ENCODE assay signal across 19 mouse cellular contexts in the genomic region with DNA sequence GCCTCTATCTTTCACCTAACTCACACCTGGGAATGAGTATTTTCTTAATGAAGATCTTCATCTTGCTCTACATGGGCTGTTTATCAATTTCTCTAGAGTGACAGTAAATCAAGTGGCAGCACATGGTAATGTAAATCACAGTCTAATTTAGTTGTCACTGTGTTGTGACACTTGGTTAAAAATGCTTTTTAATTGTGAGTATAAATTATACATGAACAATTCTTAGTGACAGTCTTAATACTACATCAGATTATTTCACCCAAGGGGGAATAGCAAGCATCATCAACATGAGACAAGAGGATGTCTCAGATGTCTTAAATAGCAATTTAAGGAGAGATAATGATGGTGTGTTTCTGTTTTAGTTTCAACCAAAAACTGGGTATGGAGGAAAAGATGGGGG.
"Had no signal": no experiment of that assay in that cellular context is flagged by ENCODE, and none has a peak within 500 bp of the region (broad histone marks: within the 10 kb centered on the region; RNA-seq: fewer than 3 reads in every experiment).

No protein-coding gene starts in this region.

- H3K36me3 ChIP-seq: midbrain, embryonic 10.5 days; midbrain, embryonic 12.5 days; neural tube, embryonic 13.5 days; neural tube, embryonic 15.5 days had no signal

- H3K4me2 ChIP-seq: lung, embryonic 14.5 days; midbrain, embryonic 12.5 days; neural tube, embryonic 13.5 days; neural tube, embryonic 15.5 days had no signal

- H3K27me3 ChIP-seq: midbrain, embryonic 12.5 days; neural tube, embryonic 13.5 days; neural tube, embryonic 15.5 days had no signal

- H3K4me3 ChIP-seq: midbrain, embryonic 10.5 days; midbrain, embryonic 12.5 days; myocyte; neural tube, embryonic 13.5 days; neural tube, embryonic 15.5 days had no signal

- H3K4me1 ChIP-seq: midbrain, embryonic 10.5 days; midbrain, embryonic 12.5 days; neural tube, embryonic 13.5 days; neural tube, embryonic 15.5 days had no signal

- H3K9me3 ChIP-seq: midbrain, embryonic 10.5 days; midbrain, embryonic 12.5 days; neural tube, embryonic 13.5 days; neural tube, embryonic 15.5 days had no signal

- H3K27ac ChIP-seq: midbrain, embryonic 10.5 days; midbrain, embryonic 12.5 days; neural tube, embryonic 13.5 days; neural tube, embryonic 15.5 days had no signal

- ATAC-seq: midbrain, embryonic 16.5 days had no signal

- DNase-seq: lung, adult 18-20 months; lung, embryonic 14.5 days; lung, postnatal 10 days; lung, postnatal 4 days; midbrain, embryonic 14.5 days; retina, postnatal 1 day; right cerebral cortex, adult 18-20 months; right cerebral cortex, postnatal 25 days; right cerebral cortex, postnatal 4 days; spleen, adult 18-20 months; thymus, adult 2 months; thymus, postnatal 25 days; thymus, postnatal 4 days had no signal

- H3K9ac ChIP-seq: lung, embryonic 14.5 days; midbrain, embryonic 12.5 days; neural tube, embryonic 13.5 days; neural tube, embryonic 15.5 days had no signal
